Mouse (Mus musculus): ENCODE measurements around the gene Ptpn18. TPM values are rescaled to one million over a fixed set of nuclear protein-coding genes. Genes with fewer than 3 reads are reported as not detected.
A peak's percentile ranks its signal among the peaks of the same experiment; 100 is the strongest.
"Not testable (repeated sequence)": the region's sequence is repeated elsewhere in the genome, so short reads cannot be mapped to it uniquely, and the experiment has no call there.

Ptpn18 gene
- total and polyA plus RNA-seq, 3 experiments: 39.1 to 73.3 TPM; not detected in 1

GRCm38 (mm10) chr1:34516595-34516994 is 57.0 kb downstream of the Ptpn18 start:
- H3K4me3 ChIP-seq (ENCODE audit: control insufficient read depth in 1 of 2, insufficient read depth in 1 of 2, low read depth in 2 of 2, low read length in 2 of 2): no peak overlapping the region
- H3K36me3 ChIP-seq (ENCODE audit: control insufficient read depth in 1 of 2, insufficient read depth in 2 of 2, low read length in 2 of 2): no peaks in the 10 kb centered on the region
- H3K9me3 ChIP-seq (replicated peaks; ENCODE audit: insufficient read depth, low read length): no peaks in the 10 kb centered on the region
- peaks cover 0 to 6% of the 10 kb centered on the region in 2 experiments; a peak in 1 of 4 replicates for H3K27me3 ChIP-seq (ENCODE audit: control insufficient read depth in 1 of 2, insufficient read depth in 2 of 2, low read length in 2 of 2)
- DNase-seq (ENCODE audit: low read depth, low spot score): peak; percentile 58
- H3K27ac ChIP-seq (ENCODE audit: control insufficient read depth, low read depth, low read length): no peak overlapping the region
- no peaks in the 10 kb centered on the region for H3K79me2 ChIP-seq (ENCODE audit: control insufficient read depth, insufficient read depth, low read length, poor library complexity)
- H3K9ac ChIP-seq (ENCODE audit: control insufficient read depth, low read depth, low read length, poor library complexity, severe bottlenecking): no peak overlapping the region
- TF ChIP-seq KAT2A (conservative IDR thresholded peaks at IDR 0.05; ENCODE audit: low read depth, low read length) (no peak), USF2 (IDR thresholded peaks at IDR 0.05; ENCODE audit: borderline replicate concordance in 1 of 2, insufficient read depth in 1 of 2, low read depth in 1 of 2, low read length in 2 of 2) (no peak), MAX (IDR thresholded peaks at IDR 0.05; ENCODE audit: low read length) (peak; percentile 55; the same call in 1 of the 2 replicates), SIN3A (IDR thresholded peaks at IDR 0.05; ENCODE audit: low read length) (peak; percentile 68; the same call in 1 of the 2 replicates), MXI1 (IDR thresholded peaks at IDR 0.05; ENCODE audit: low read depth, low read length) (peak; percentile 46; the same call in 1 of the 2 replicates)
- H3K4me1 ChIP-seq (ENCODE audit: control insufficient read depth in 1 of 2, insufficient read depth in 2 of 2, low read length in 2 of 2): no peaks in the 10 kb centered on the region

DNA sequence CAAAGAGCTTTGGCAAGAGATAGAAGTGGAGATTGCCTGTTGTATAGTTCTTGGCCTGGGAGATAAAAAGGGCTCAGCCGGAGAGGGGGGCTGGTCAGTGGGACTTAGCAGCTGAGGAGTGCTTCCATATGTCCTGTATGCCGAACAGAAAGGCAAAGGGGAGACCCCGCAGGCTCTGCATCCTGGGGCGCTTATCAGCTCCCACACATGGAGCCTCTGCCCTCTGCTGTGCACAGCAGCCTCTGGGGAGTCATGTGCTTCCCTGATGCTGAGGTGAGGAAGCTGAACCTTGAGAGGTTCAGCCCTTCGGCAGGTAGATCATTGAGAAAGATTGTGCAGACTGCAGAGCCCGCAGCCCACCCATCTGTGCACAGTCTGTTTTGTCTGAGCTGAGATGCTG is 57.7 kb downstream of the Ptpn18 start:
- not testable (repeated sequence) for H3K4me3 ChIP-seq (ENCODE audit: control insufficient read depth in 1 of 2, insufficient read depth in 1 of 2, low read depth in 2 of 2, low read length in 2 of 2); H3K36me3 ChIP-seq (ENCODE audit: control insufficient read depth in 1 of 2, insufficient read depth in 2 of 2, low read length in 2 of 2); DNase-seq (ENCODE audit: low read depth, low spot score); H3K9ac ChIP-seq (ENCODE audit: control insufficient read depth, low read depth, low read length, poor library complexity, severe bottlenecking); H3K79me2 ChIP-seq (ENCODE audit: control insufficient read depth, insufficient read depth, low read length, poor library complexity); H3K27ac ChIP-seq (ENCODE audit: control insufficient read depth, low read depth, low read length); H3K4me1 ChIP-seq (ENCODE audit: control insufficient read depth in 1 of 2, insufficient read depth in 2 of 2, low read length in 2 of 2); H3K27me3 ChIP-seq (ENCODE audit: control insufficient read depth in 1 of 2, insufficient read depth in 2 of 2, low read length in 2 of 2); H3K9me3 ChIP-seq (replicated peaks; ENCODE audit: insufficient read depth, low read length)

DNA sequence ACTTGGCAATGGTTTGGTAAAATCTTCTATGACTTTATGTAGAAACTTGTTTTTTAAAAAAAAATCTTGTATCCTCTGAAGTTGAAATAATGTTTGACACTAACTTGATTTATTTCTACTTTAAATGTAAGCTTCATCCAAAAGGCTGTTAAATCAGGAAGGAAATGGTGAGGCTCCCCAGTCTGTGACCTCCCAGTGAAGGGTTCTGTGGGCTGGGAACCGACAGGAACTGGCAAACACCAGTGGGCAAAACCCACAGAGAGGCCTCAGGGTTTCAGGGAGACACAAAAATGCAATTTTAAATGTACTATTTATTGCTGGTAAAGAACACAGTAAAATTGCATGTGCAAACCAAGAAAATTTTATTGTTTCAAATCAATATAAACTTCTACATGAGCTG is 58.2 kb downstream of the Ptpn18 start:
- DNase-seq (ENCODE audit: low read depth, low spot score); H3K9ac ChIP-seq (ENCODE audit: control insufficient read depth, low read depth, low read length, poor library complexity, severe bottlenecking); H3K9me3 ChIP-seq (replicated peaks; ENCODE audit: insufficient read depth, low read length); H3K4me1 ChIP-seq (ENCODE audit: control insufficient read depth in 1 of 2, insufficient read depth in 2 of 2, low read length in 2 of 2); H3K27ac ChIP-seq (ENCODE audit: control insufficient read depth, low read depth, low read length); H3K79me2 ChIP-seq (ENCODE audit: control insufficient read depth, insufficient read depth, low read length, poor library complexity); H3K36me3 ChIP-seq (ENCODE audit: control insufficient read depth in 1 of 2, insufficient read depth in 2 of 2, low read length in 2 of 2); H3K27me3 ChIP-seq (ENCODE audit: control insufficient read depth in 1 of 2, insufficient read depth in 2 of 2, low read length in 2 of 2); H3K4me3 ChIP-seq (ENCODE audit: control insufficient read depth in 1 of 2, insufficient read depth in 1 of 2, low read depth in 2 of 2, low read length in 2 of 2): not testable (repeated sequence)

DNA sequence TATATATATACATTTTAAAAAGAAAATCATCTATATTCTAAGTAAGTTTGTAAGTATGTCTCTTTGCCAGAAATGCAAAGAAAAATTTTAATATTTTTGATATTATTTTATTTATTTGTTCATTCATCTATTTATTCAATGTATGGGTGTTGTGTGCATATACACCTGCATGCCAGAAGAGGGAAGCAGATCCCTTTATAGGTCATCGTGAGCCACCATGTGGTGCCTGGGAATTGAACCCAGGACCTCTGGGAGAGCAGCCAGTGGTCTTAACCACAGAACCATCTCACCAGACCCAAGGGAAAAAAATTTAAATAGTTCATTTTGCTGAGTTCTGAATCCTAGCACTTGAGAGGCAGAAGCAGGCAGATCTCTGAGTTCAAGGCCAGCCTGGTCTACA is 58.7 kb downstream of the Ptpn18 start:
- H3K4me1 ChIP-seq (ENCODE audit: control insufficient read depth in 1 of 2, insufficient read depth in 2 of 2, low read length in 2 of 2): no peaks in the 10 kb centered on the region
- H3K9ac ChIP-seq (ENCODE audit: control insufficient read depth, low read depth, low read length, poor library complexity, severe bottlenecking): no peak overlapping the region
- peak; percentile 21 for DNase-seq (ENCODE audit: low read depth, low spot score)
- no peaks in the 10 kb centered on the region for H3K36me3 ChIP-seq (ENCODE audit: control insufficient read depth in 1 of 2, insufficient read depth in 2 of 2, low read length in 2 of 2)
- no peak overlapping the region for H3K4me3 ChIP-seq (ENCODE audit: control insufficient read depth in 1 of 2, insufficient read depth in 1 of 2, low read depth in 2 of 2, low read length in 2 of 2)
- H3K27me3 ChIP-seq (ENCODE audit: control insufficient read depth in 1 of 2, insufficient read depth in 2 of 2, low read length in 2 of 2): peaks cover 0 to 6% of the 10 kb centered on the region in 2 experiments; a peak in 1 of 4 replicates
- H3K79me2 ChIP-seq (ENCODE audit: control insufficient read depth, insufficient read depth, low read length, poor library complexity): no peaks in the 10 kb centered on the region
- H3K27ac ChIP-seq (ENCODE audit: control insufficient read depth, low read depth, low read length): no peak overlapping the region
- no peaks in the 10 kb centered on the region for H3K9me3 ChIP-seq (replicated peaks; ENCODE audit: insufficient read depth, low read length)
- TF ChIP-seq E2F4 (IDR thresholded peaks at IDR 0.05; ENCODE audit: borderline replicate concordance, low read depth, low read length): no peak
- no peak for TF ChIP-seq ZKSCAN1 (IDR thresholded peaks at IDR 0.05; ENCODE audit: low read depth, low read length)
- TF ChIP-seq RAD21 (IDR thresholded peaks at IDR 0.05; ENCODE audit: low read depth, low read length): peak; percentile 17
- TF ChIP-seq KAT2A (conservative IDR thresholded peaks at IDR 0.05; ENCODE audit: low read depth, low read length): no peak
- no peak for TF ChIP-seq ELF1 (IDR thresholded peaks at IDR 0.05; ENCODE audit: low read depth, low read length)
- TF ChIP-seq NELFE (IDR thresholded peaks at IDR 0.05; ENCODE audit: low read depth, low read length): no peak
- TF ChIP-seq UBTF (IDR thresholded peaks at IDR 0.05; ENCODE audit: borderline replicate concordance, insufficient read depth, low read depth, low read length): no peak
- peak; percentile 30 for TF ChIP-seq SMC3 (IDR thresholded peaks at IDR 0.05; ENCODE audit: low read depth, low read length)
- no peak for TF ChIP-seq EP300 (IDR thresholded peaks at IDR 0.05; ENCODE audit: low read depth in 1 of 2, low read length in 2 of 2)
- no peak for TF ChIP-seq MAFK (IDR thresholded peaks at IDR 0.05; ENCODE audit: borderline replicate concordance, low read depth, low read length)
- no peak for TF ChIP-seq GATA1 (IDR thresholded peaks at IDR 0.05; ENCODE audit: low read depth, low read length)
- TF ChIP-seq POLR2AphosphoS2 (IDR thresholded peaks at IDR 0.05; ENCODE audit: low read length): no peak
- no peak for TF ChIP-seq MAZ (IDR thresholded peaks at IDR 0.05; ENCODE audit: low read depth, low read length)
- TF ChIP-seq TBP (IDR thresholded peaks at IDR 0.05; ENCODE audit: low read depth, low read length): no peak
- TF ChIP-seq RCOR1 (IDR thresholded peaks at IDR 0.05; ENCODE audit: low read depth, low read length): no peak
- TF ChIP-seq CTCF (IDR thresholded peaks at IDR 0.05 in 2 of 3, conservative IDR thresholded peaks at IDR 0.05 in 1 of 3; ENCODE audit: control insufficient read depth in 1 of 3, insufficient read depth in 1 of 3, low read depth in 2 of 3, low read length in 3 of 3, poor library complexity in 1 of 3, severe bottlenecking in 1 of 3): peak in 1 of 3 experiments; percentile 28; a peak in 2 of 6 replicates
- TF ChIP-seq MAX (IDR thresholded peaks at IDR 0.05; ENCODE audit: low read length): no peak
- TF ChIP-seq POLR2A (IDR thresholded peaks at IDR 0.05; ENCODE audit: control insufficient read depth in 1 of 2, insufficient read depth in 1 of 2, low read depth in 1 of 2, low read length in 2 of 2, poor library complexity in 1 of 2): no peak
- no peak for TF ChIP-seq ZNF384 (IDR thresholded peaks at IDR 0.05; ENCODE audit: low read depth, low read length)
